Mouse (Mus musculus) spleen, adult 2 months (tissue): Measurements from ENCODE around the gene Kpna6. TPM values are rescaled to one million over a fixed set of nuclear protein-coding genes. Genes with fewer than 3 reads are reported as not detected.

Experiments used
- DNase-seq, 2 experiments: peaks; one replicate each; pipeline versions ENCODE4 v3.0.0 to v3.0.0-alpha.2; 2012 to 2021; ENCODE audit warnings: low spot score in 2 of 2, low read depth in 1 of 2
- H3K27ac ChIP-seq: fragments of 200-500 bp; 2 replicates; pipeline ENCODE4 v1.5.1; 2012; ENCODE audit warnings: low read length, inconsistent platforms; ENCODE audit not compliant: insufficient read depth
- H3K27me3 ChIP-seq: fragments of 200-500 bp; 2 replicates; pipeline ENCODE4 v1.6.1; 2012; ENCODE audit warnings: mild to moderate bottlenecking, moderate library complexity, low read length, inconsistent platforms; ENCODE audit not compliant: control insufficient read depth, insufficient read depth
- H3K36me3 ChIP-seq: fragments of 200-500 bp; 2 replicates; pipeline ENCODE4 v1.6.1; 2012; ENCODE audit warnings: mild to moderate bottlenecking, low read length, inconsistent platforms; ENCODE audit not compliant: control insufficient read depth, insufficient read depth
- H3K4me1 ChIP-seq: fragments of 200-500 bp; 2 replicates; pipeline ENCODE4 v1.6.1; 2011; ENCODE audit warnings: inconsistent platforms; ENCODE audit not compliant: control insufficient read depth, insufficient read depth, insufficient read length
- H3K4me3 ChIP-seq: fragments of 200-500 bp; 2 replicates; pipeline ENCODE4 v1.5.1; 2011; ENCODE audit warnings: mild to moderate bottlenecking, inconsistent platforms; ENCODE audit not compliant: insufficient read depth, insufficient read length; ENCODE audit errors: extremely low read depth
- CTCF ChIP-seq: fragments of 200-500 bp; IDR thresholded peaks from 2 replicates; pipeline ENCODE4 v1.5.1; 2011; ENCODE audit warnings: mild to moderate bottlenecking, inconsistent platforms; ENCODE audit not compliant: insufficient read depth, insufficient read length, insufficient replicate concordance; ENCODE audit errors: extremely low read depth
- POLR2A ChIP-seq: fragments of 200-500 bp; IDR thresholded peaks from 2 replicates; pipeline ENCODE4 v1.6.1; 2011; ENCODE audit warnings: low read depth, low read length, inconsistent platforms
- WGBS: fragments of 180-500 bp; shearing (Covaris S2); methylation state at CpG from one replicate; pipeline ENCODE4 v1.1.7; 2018; 5-methylcytosine and 5-hydroxymethylcytosine counted together
- polyA plus RNA-seq: library from polyadenylated mRNA; depleted of rRNA; stranded (reverse); fragments of >200 nt; gene quantifications from 2 replicates; pipeline ENCODE4 v1.2.3, GENCODE M21; 2012

Gene Kpna6
- polyA plus RNA-seq, 1 experiment: 11.9 TPM

GRCm38 (mm10) chr4:129700216-129700615 is 27.6 kb upstream of the Kpna6 start:
- H3K4me1 ChIP-seq: no peaks in the 10 kb centered on the region; the same call in 1 of the 2 replicates
- no peak for TF ChIP-seq POLR2A
- no peak for DNase-seq
- WGBS: 82% methylated on average over 1 of the region's 1 CpGs
- H3K36me3 ChIP-seq: peaks cover 3% of the 10 kb centered on the region; the same call in 1 of the 2 replicates
- no peak overlapping the region for H3K4me3 ChIP-seq
- no peak overlapping the region for H3K27ac ChIP-seq
- no peaks in the 10 kb centered on the region for H3K27me3 ChIP-seq

- H3K27ac ChIP-seq: no peak overlapping the region
- TF ChIP-seq CTCF: no peak
- WGBS: 93% methylated on average over 7 of the region's 7 CpGs
- no peak overlapping the region for H3K4me3 ChIP-seq
- no peaks in the 10 kb centered on the region; the same call in 1 of the 2 replicates for H3K4me1 ChIP-seq
- no peak for DNase-seq
- H3K36me3 ChIP-seq: peaks cover 6% of the 10 kb centered on the region; the same call in 1 of the 2 replicates
- H3K27me3 ChIP-seq: no peaks in the 10 kb centered on the region
These were observed 24.6 kb upstream of the Kpna6 start for GRCm38 (mm10) chr4:129697191-129697590.

- H3K4me1 ChIP-seq: no peaks in the 10 kb centered on the region; the same call in 1 of the 2 replicates
- peak; percentile 56 to 89 for DNase-seq
- peak within 1 kb of the TSS; percentile 93 for H3K4me3 ChIP-seq
- no peak for TF ChIP-seq POLR2A
- no peak for TF ChIP-seq CTCF
- peak within 1 kb of the TSS; percentile 65 for H3K27ac ChIP-seq
- peaks cover 12% of the 10 kb centered on the region; the same call in 1 of the 2 replicates for H3K36me3 ChIP-seq
- H3K27me3 ChIP-seq: no peaks in the 10 kb centered on the region
- WGBS: under 1% methylated on average over 45 of the region's 57 CpGs
These were observed 23.8 kb upstream of the Kpna6 start, which contains the start of gene Tmem39b for GRCm38 (mm10) chr4:129696158-129696985. Gene Tmem39b (minus strand): TSS chr4:129696838.

- Histone ChIP-seq H3K27ac (peak overlapping the region; percentile 51; the same call in 1 of the 2 replicates), H3K4me3 (peak overlapping the region; percentile 93; the same call in 1 of the 2 replicates), H3K36me3 (peaks cover 13% of the 10 kb centered on the region; the same call in 1 of the 2 replicates), H3K27me3 (no peaks in the 10 kb centered on the region), H3K4me1 (no peaks in the 10 kb centered on the region; the same call in 1 of the 2 replicates)
- no peak for TF ChIP-seq POLR2A
- TF ChIP-seq CTCF: no peak
- WGBS: 19% methylated on average over 6 of the region's 6 CpGs
- no peak for DNase-seq
These were observed 23.2 kb upstream of the Kpna6 start for GRCm38 (mm10) chr4:129695815-129696157.

GRCm38 (mm10) chr4:129684531-129684930 is 12.0 kb upstream of the Kpna6 start:
- peaks cover 22% of the 10 kb centered on the region for H3K36me3 ChIP-seq

GRCm38 (mm10) chr4:129683901-129684493 is 11.4 kb upstream of the Kpna6 start:
- no peak for DNase-seq
- no peak for TF ChIP-seq POLR2A
- no peak for TF ChIP-seq CTCF

More at GRCm38 (mm10) chr4:129684531-129684930, 12.0 kb upstream of the Kpna6 start:
- 89% methylated on average over 6 of the region's 6 CpGs for WGBS
- Histone ChIP-seq H3K4me3 (no peak overlapping the region), H3K4me1 (no peaks in the 10 kb centered on the region), H3K27me3 (no peaks in the 10 kb centered on the region), H3K27ac (no peak overlapping the region)
- no peak for TF ChIP-seq CTCF
- TF ChIP-seq POLR2A: no peak
- DNase-seq: no peak

More at GRCm38 (mm10) chr4:129683901-129684493, 11.4 kb upstream of the Kpna6 start:
- no peak overlapping the region for H3K27ac ChIP-seq
- no peaks in the 10 kb centered on the region for H3K27me3 ChIP-seq
- 90% methylated on average over 11 of the region's 11 CpGs for WGBS
- peaks cover 22% of the 10 kb centered on the region for H3K36me3 ChIP-seq
- no peak overlapping the region for H3K4me3 ChIP-seq
- H3K4me1 ChIP-seq: no peaks in the 10 kb centered on the region
